Mouse (Mus musculus) MEL (cell line): Measurements from ENCODE around the gene Gm20708. TPM values are rescaled to one million over a fixed set of nuclear protein-coding genes. Genes with fewer than 3 reads are reported as not detected.

ENCODE experiments used
- DNase-seq: peaks from one replicate; pipeline ENCODE4 v3.0.0; 2011; ENCODE audit warnings: low read depth, low spot score
- H3K27ac ChIP-seq: 2 replicates; pipeline ENCODE4 v1.5.1; 2012; ENCODE audit warnings: low read depth, mild to moderate bottlenecking, control low read depth, low read length, moderate library complexity; ENCODE audit not compliant: control insufficient read depth
- H3K27me3 ChIP-seq, 2 experiments: fragments of 150-350 bp in 1 of 2; sonication (generic) in 1 of 2; 2 replicates each; pipeline ENCODE4 v1.6.1; 2012; ENCODE audit warnings: low read length in 2 of 2, mild to moderate bottlenecking in 2 of 2, improper control_type of control experiment in 1 of 2, moderate library complexity in 1 of 2; ENCODE audit not compliant: insufficient read depth in 2 of 2, control insufficient read depth in 1 of 2
- H3K36me3 ChIP-seq, 2 experiments: 2 replicates each; pipeline ENCODE4 v1.6.1; 2012 to 2014; ENCODE audit warnings: low read length in 2 of 2, improper control_type of control experiment in 1 of 2, inconsistent platforms in 1 of 2, mild to moderate bottlenecking in 1 of 2; ENCODE audit not compliant: insufficient read depth in 2 of 2, control insufficient read depth in 1 of 2
- H3K4me1 ChIP-seq, 2 experiments: fragments of 150-350 bp in 1 of 2; sonication (generic) in 1 of 2; 2 replicates each; pipeline ENCODE4 v1.6.1; 2012; ENCODE audit warnings: low read length in 2 of 2, improper control_type of control experiment in 1 of 2, mild to moderate bottlenecking in 1 of 2; ENCODE audit not compliant: insufficient read depth in 2 of 2, control insufficient read depth in 1 of 2
- H3K4me3 ChIP-seq, 2 experiments: fragments of 150-350 bp in 1 of 2; sonication (generic) in 1 of 2; 2 replicates each; pipeline ENCODE4 v1.5.1; 2012; ENCODE audit warnings: low read depth in 2 of 2, low read length in 2 of 2, mild to moderate bottlenecking in 2 of 2, moderate library complexity in 2 of 2, control low read depth in 1 of 2, improper control_type of control experiment in 1 of 2; ENCODE audit not compliant: control insufficient read depth in 1 of 2, insufficient read depth in 1 of 2
- H3K79me2 ChIP-seq: 2 replicates; pipeline ENCODE4 v1.6.1; 2012; ENCODE audit warnings: mild to moderate bottlenecking, low read length, moderate library complexity; ENCODE audit not compliant: control insufficient read depth, poor library complexity, insufficient read depth
- H3K9ac ChIP-seq: 2 replicates; pipeline ENCODE4 v1.6.1; 2012; ENCODE audit warnings: low read depth, mild to moderate bottlenecking, control low read depth, low read length, moderate library complexity; ENCODE audit not compliant: control insufficient read depth, poor library complexity, severe bottlenecking
- H3K9me3 ChIP-seq: fragments of 150-350 bp; sonication (generic); replicated peaks from 2 replicates; pipeline ENCODE4 v1.6.1; 2012; ENCODE audit warnings: mild to moderate bottlenecking, low read length, improper control_type of control experiment, moderate library complexity; ENCODE audit not compliant: insufficient read depth
- BHLHE40 ChIP-seq: IDR thresholded peaks from 2 replicates; pipeline ENCODE4 v1.6.1; 2012; ENCODE audit warnings: low read depth, mild to moderate bottlenecking, inconsistent platforms, low read length, improper control_type of control experiment, borderline replicate concordance
- CTCF ChIP-seq, 3 experiments: IDR thresholded peaks in 2 of 3; conservative IDR thresholded peaks in 1 of 3; 2 replicates each; pipeline ENCODE4 v1.5.1; 2011 to 2012; ENCODE audit warnings: low read length in 3 of 3, low read depth in 2 of 3, mild to moderate bottlenecking in 2 of 3, improper control_type of control experiment in 1 of 3, inconsistent platforms in 1 of 3, mixed read lengths in 1 of 3, moderate library complexity in 1 of 3; ENCODE audit not compliant: control insufficient read depth in 1 of 3, insufficient read depth in 1 of 3, poor library complexity in 1 of 3, severe bottlenecking in 1 of 3
- E2F4 ChIP-seq: IDR thresholded peaks from 2 replicates; pipeline ENCODE4 v1.6.1; 2011; ENCODE audit warnings: low read depth, low read length, improper control_type of control experiment, borderline replicate concordance
- HCFC1 ChIP-seq: IDR thresholded peaks from 2 replicates; pipeline ENCODE4 v1.6.1; 2012; ENCODE audit warnings: low read depth, mild to moderate bottlenecking, inconsistent platforms, low read length, improper control_type of control experiment, moderate library complexity
- JUND ChIP-seq: IDR thresholded peaks from 2 replicates; pipeline ENCODE4 v1.6.1; 2011; ENCODE audit warnings: low read depth, mild to moderate bottlenecking, improper control_type of control experiment, low read length
- MAFK ChIP-seq: IDR thresholded peaks from 2 replicates; pipeline ENCODE4 v1.6.1; 2011; ENCODE audit warnings: low read depth, mild to moderate bottlenecking, low read length, improper control_type of control experiment, borderline replicate concordance
- MAZ ChIP-seq: IDR thresholded peaks from 2 replicates; pipeline ENCODE4 v1.6.1; 2012; ENCODE audit warnings: low read depth, mild to moderate bottlenecking, inconsistent platforms, low read length, improper control_type of control experiment
- MEF2A ChIP-seq: IDR thresholded peaks from 2 replicates; pipeline ENCODE4 v1.6.1; 2014; ENCODE audit warnings: low read depth, mild to moderate bottlenecking, inconsistent platforms, low read length, improper control_type of control experiment; ENCODE audit not compliant: poor library complexity, insufficient replicate concordance, severe bottlenecking; ENCODE audit errors: extremely low read depth
- MYB ChIP-seq: IDR thresholded peaks from 2 replicates; pipeline ENCODE4 v1.6.1; 2011; ENCODE audit warnings: mild to moderate bottlenecking, low read depth, low read length, improper control_type of control experiment
- NELFE ChIP-seq: IDR thresholded peaks from 2 replicates; pipeline ENCODE4 v1.6.1; 2011; ENCODE audit warnings: low read depth, low read length, improper control_type of control experiment
- POLR2A ChIP-seq, 2 experiments: IDR thresholded peaks; 2 replicates each; pipeline ENCODE4 v1.6.1; 2011 to 2012; ENCODE audit warnings: low read length in 2 of 2, mild to moderate bottlenecking in 2 of 2, control low read depth in 1 of 2, improper control_type of control experiment in 1 of 2, low read depth in 1 of 2, moderate library complexity in 1 of 2; ENCODE audit not compliant: control insufficient read depth in 1 of 2, insufficient read depth in 1 of 2, poor library complexity in 1 of 2
- POLR2AphosphoS2 ChIP-seq: IDR thresholded peaks from 2 replicates; pipeline ENCODE4 v1.6.1; 2011; ENCODE audit warnings: low read length, improper control_type of control experiment
- RAD21 ChIP-seq: IDR thresholded peaks from 2 replicates; pipeline ENCODE4 v1.6.1; 2011; ENCODE audit warnings: mild to moderate bottlenecking, low read depth, low read length, improper control_type of control experiment
- SIN3A ChIP-seq: IDR thresholded peaks from 2 replicates; pipeline ENCODE4 v1.6.1; 2012; ENCODE audit warnings: low read length, improper control_type of control experiment, inconsistent platforms
- SMC3 ChIP-seq: IDR thresholded peaks from 2 replicates; pipeline ENCODE4 v1.6.1; 2011; ENCODE audit warnings: low read depth, low read length, improper control_type of control experiment
- TBP ChIP-seq: IDR thresholded peaks from 2 replicates; pipeline ENCODE4 v1.8.0; 2011; ENCODE audit warnings: low read depth, low read length, improper control_type of control experiment
- ZKSCAN1 ChIP-seq: IDR thresholded peaks from 2 replicates; pipeline ENCODE4 v1.6.1; 2012; ENCODE audit warnings: low read depth, mild to moderate bottlenecking, inconsistent platforms, low read length, improper control_type of control experiment, moderate library complexity
- ZMIZ1 ChIP-seq: IDR thresholded peaks from 2 replicates; pipeline ENCODE4 v1.6.1; 2012; ENCODE audit warnings: low read depth, mild to moderate bottlenecking, inconsistent platforms, low read length, improper control_type of control experiment, moderate library complexity
- ZNF384 ChIP-seq: IDR thresholded peaks from 2 replicates; pipeline ENCODE4 v1.6.1; 2012; ENCODE audit warnings: low read depth, mild to moderate bottlenecking, inconsistent platforms, low read length, improper control_type of control experiment
- polyA plus RNA-seq, 2 experiments: library from polyadenylated mRNA; stranded (reverse) in 1 of 2; unstranded in 1 of 2; fragments of >175 nt in 1 of 2; fragments of >200 nt in 1 of 2; gene quantifications; 2 replicates each; pipeline versions ENCODE4 v1.2.1 to v1.2.4; 2012; ENCODE audit warnings: low replicate concordance in 2 of 2, low read depth in 1 of 2; ENCODE audit not compliant: insufficient read length in 2 of 2, insufficient read depth in 1 of 2, missing spikeins in 1 of 2
- total RNA-seq: library from RNA; depleted of rRNA; stranded (reverse); fragments of 300-350 nt; gene quantifications from 2 replicates; pipeline ENCODE4 v1.2.3, GENCODE M21; 2012

The Gm20708 gene
- total and polyA plus RNA-seq, 3 experiments, result 0.70 to 0.85 TPM; not detected in 1

GRCm38 (mm10) chr11:117816389-117816996, 7.0 kb downstream of the Gm20708 start:
- Histone ChIP-seq H3K27ac (no peak overlapping the region), H3K9me3 (no peaks in the 10 kb centered on the region), H3K4me1 (peaks cover 0 to 2% of the 10 kb centered on the region in 2 experiments; a peak in 2 of 4 replicates), H3K9ac (no peak overlapping the region), H3K4me3 (no peak overlapping the region), H3K79me2 (peaks cover 16% of the 10 kb centered on the region), H3K27me3 (no peaks in the 10 kb centered on the region), H3K36me3 (peaks cover 0 to 7% of the 10 kb centered on the region in 2 experiments; a peak in 1 of 4 replicates)
- DNase-seq, result no peak
- no peak for TF ChIP-seq MAZ

- no peak for DNase-seq
- H3K4me3 ChIP-seq, result no peak overlapping the region
- H3K27ac ChIP-seq, result no peak overlapping the region
- 0 out of 2 replicates have a peak, but pooled peaks have one; percentile 4 for TF ChIP-seq SMC3
- no peak for TF ChIP-seq TBP
- TF ChIP-seq, all 39 proteins: peak for 1
- H3K79me2 ChIP-seq, result peaks cover 10% of the 10 kb centered on the region
- H3K9ac ChIP-seq, result no peak overlapping the region
- no peaks in the 10 kb centered on the region for H3K9me3 ChIP-seq
- peaks cover under 1 to 7% of the 10 kb centered on the region in 2 experiments; a peak in 3 of 4 replicates for H3K4me1 ChIP-seq
- H3K27me3 ChIP-seq, result no peaks in the 10 kb centered on the region
- H3K36me3 ChIP-seq, result peaks cover 7 to 9% of the 10 kb centered on the region in 2 experiments; a peak in 2 of 4 replicates
Observed at GRCm38 (mm10) chr11:117819095-117819494, 9.6 kb downstream of the Gm20708 start.

- H3K27ac ChIP-seq, result no peak overlapping the region
- peaks cover 19% of the 10 kb centered on the region for H3K79me2 ChIP-seq
- DNase-seq, result no peak
- peaks cover 6 to 12% of the 10 kb centered on the region in 2 experiments; a peak in 2 of 4 replicates for H3K36me3 ChIP-seq
- no peaks in the 10 kb centered on the region for H3K27me3 ChIP-seq
- H3K4me1 ChIP-seq, result peaks cover 3 to 12% of the 10 kb centered on the region in 2 experiments; a peak in 3 of 4 replicates
- TF ChIP-seq JUND (no peak), E2F4 (no peak), ZKSCAN1 (no peak), RAD21 (no peak), POLR2A (IDR thresholded peaks at IDR 0.05; ENCODE audit: control insufficient read depth in 1 of 2, insufficient read depth in 1 of 2, low read depth in 1 of 2, low read length in 2 of 2, poor library complexity in 1 of 2) (peak in 1 of 2 experiments; percentile 10; a peak in 1 of 4 replicates), ZMIZ1 (0 out of 2 replicates have a peak, but pooled peaks have one; percentile 10), MAFK (no peak), ZNF384 (no peak), SIN3A (no peak), TBP (no peak), BHLHE40 (no peak), POLR2AphosphoS2 (no peak), HCFC1 (no peak), MYB (no peak), CTCF (IDR thresholded peaks at IDR 0.05 in 2 of 3, conservative IDR thresholded peaks at IDR 0.05 in 1 of 3; ENCODE audit: control insufficient read depth in 1 of 3, insufficient read depth in 1 of 3, low read depth in 2 of 3, low read length in 3 of 3, poor library complexity in 1 of 3, severe bottlenecking in 1 of 3) (no peak), MEF2A (no peak), NELFE (no peak; the same call in 1 of the 2 replicates)
- H3K9ac ChIP-seq, result no peak overlapping the region
- no peaks in the 10 kb centered on the region for H3K9me3 ChIP-seq
- H3K4me3 ChIP-seq, result no peak overlapping the region
Observed at GRCm38 (mm10) chr11:117820173-117820572, 10.7 kb downstream of the Gm20708 start.
